Mouse (Mus musculus): ENCODE measurements around the gene Polrmt.
A peak's percentile ranks its signal among the peaks of the same experiment; 100 is the strongest.
"Not testable (repeated sequence)": the region's sequence is repeated elsewhere in the genome, so short reads cannot be mapped to it uniquely, and the experiment has no call there.

The Polrmt gene

DNA sequence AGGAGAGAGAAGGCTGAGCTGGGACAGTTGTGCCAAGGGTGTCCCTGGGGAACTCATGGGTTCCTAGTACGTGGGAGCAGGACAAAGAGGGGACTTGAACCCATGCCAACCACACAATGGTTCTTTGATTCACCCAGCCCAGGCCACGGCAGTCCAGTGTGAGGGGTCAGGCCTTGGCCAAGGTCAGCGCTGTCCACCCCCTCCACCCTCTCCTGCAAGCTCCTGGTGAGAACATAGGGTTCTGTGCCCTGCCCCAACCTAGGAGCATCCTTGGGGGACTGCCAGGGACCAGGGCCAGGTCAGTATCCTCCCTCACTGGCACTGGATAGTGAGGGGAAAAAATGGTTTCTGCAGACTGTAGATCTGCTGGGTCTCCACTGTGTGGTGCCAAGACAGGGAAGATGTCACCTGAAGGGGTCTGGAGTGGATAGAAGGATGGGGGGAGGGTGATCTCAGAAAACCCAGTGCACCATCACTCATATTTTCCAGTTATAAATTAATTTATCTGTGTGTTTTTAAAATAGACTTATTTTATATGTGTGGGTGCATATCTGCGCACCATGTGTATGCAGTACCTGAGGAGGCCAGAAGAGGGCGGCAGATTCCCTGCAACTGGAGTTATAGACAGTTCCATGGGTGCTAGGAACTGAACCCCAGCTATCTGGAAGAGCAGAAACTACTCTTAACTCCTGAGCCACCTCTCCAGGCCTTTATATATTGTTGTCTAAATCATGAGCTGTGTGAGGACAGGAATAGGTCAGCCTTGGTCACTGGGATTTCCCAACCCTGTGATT lies 28.3 kb upstream of the Polrmt start:
- no peak for DNase-seq (ENCODE audit: low spot score in 2 of 2)

DNA sequence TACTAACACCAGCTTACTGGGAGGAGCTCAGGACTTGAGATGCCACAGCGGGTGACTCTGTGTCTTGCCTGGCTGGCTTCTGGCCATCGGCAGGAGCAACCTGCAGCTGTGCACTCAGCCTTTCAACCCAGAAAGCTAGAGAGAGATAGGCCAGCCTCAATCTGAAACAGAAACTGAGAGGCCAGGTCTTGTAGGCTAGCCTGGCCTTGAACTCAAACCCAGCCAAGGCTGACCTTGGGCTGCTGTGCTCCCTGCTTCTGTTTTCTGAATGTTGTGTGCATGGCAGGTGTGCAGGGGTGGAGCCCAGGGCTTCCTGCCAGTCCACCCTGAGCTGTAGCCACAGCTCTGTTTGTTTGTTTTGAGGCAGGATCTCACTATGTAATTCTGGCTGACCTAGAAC lies 26.8 kb upstream of the Polrmt start:
- DNase-seq (ENCODE audit: low spot score in 2 of 2): no peak

DNA sequence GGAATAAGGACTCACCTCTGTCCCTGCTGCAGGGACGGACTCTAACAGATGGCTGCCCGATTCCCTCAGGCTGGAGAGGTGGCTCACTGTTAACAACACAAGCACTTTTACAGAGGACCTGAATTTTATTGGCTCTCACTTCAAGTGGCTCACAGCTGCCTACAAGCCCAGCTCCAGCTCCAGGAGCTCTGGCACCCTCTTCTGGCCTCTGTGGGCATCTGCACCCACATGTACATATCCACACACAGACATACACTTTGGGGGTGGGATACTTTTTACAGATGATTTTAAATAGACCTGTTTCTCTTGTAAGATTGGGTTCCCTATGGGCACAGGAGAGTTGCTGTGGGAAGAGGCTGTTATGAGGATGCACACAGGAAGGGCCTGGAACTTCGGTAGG lies 25.9 kb upstream of the Polrmt start:
- no peak for DNase-seq (ENCODE audit: low spot score in 2 of 2)

DNA sequence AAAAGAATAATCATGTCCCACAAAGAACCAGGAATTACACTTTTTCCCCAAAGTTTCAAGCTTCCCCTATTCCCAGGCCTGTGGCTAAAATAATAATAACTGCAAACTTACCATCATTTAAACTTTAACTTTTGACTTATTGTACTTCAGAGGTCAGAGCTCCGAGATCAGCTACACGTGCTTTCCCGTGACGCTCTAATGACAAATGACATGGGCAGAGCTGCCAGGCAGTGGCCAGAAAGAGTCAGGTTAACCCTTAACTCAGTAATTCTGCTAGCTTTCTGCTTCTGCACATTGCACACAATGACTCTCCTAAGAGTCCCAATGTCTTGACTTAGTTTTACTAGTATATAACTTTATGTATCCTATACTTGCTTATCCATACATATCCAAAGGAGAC lies 22.9 kb upstream of the Polrmt start:
- no peak for DNase-seq (ENCODE audit: low spot score in 2 of 2)

DNA sequence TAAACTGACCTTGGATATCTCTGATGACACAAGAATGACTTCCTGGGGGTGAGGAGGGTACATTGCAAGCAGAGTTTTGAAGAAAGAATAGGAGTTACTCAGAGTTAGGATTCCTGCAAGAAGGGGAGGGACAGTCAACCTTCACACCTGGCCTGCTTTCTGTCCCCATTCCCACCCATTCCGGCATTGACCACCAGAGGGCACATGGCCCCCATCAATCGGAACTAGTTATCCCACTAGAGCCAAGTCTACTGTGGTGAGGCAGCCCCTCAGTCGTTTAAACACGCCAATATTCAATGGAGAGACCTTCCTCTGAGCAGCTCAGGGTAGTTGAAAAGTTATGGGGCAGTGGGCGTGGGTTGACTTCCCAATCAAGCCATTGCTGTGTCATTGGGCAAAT lies 22.0 kb upstream of the Polrmt start:
- DNase-seq (ENCODE audit: low spot score in 2 of 2): peak; percentile 38 to 67

DNA sequence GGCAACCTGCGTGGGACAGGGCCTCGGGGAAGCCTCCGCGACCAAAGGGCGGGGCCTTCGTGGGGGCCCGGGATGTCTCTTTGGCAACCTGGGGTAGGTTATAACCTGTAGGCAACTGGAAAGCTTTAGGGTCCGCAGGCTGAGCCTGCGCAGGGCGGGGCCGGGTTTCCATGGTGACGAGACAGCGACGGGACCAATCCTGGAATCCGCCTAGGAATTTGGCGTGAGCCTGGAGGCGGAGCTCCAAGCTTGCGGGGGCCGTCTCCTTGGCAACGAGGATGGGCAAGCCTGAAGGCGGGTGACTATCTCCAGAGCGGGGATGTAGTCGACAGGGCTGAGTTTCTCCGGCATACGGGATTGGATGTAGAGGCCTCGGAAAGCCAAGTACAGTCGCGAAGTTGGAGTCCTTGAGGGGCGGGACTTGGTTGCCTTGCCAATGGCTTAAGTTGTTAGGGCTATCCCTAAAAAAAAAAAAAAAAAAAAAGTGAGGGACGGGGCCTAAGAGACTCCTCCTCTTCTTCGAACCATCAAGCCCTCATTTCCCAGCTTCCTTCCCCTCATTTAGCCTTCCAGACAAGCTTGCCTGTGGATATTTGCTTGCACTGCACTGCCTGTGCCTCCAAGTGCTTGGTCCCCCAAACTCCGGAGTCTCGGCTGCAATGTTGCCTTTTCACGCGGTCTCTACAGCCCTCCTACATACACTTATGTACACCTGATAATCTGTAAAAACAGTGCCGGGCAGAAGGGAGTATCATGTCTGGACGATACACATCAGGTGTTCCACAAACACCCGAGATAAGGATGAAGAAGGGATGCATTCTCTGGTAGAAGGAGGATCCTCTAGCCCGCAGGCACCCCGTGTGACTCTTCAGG lies 21.2 kb upstream of the Polrmt start:
- no peak for DNase-seq (ENCODE audit: low spot score in 2 of 2)

DNA sequence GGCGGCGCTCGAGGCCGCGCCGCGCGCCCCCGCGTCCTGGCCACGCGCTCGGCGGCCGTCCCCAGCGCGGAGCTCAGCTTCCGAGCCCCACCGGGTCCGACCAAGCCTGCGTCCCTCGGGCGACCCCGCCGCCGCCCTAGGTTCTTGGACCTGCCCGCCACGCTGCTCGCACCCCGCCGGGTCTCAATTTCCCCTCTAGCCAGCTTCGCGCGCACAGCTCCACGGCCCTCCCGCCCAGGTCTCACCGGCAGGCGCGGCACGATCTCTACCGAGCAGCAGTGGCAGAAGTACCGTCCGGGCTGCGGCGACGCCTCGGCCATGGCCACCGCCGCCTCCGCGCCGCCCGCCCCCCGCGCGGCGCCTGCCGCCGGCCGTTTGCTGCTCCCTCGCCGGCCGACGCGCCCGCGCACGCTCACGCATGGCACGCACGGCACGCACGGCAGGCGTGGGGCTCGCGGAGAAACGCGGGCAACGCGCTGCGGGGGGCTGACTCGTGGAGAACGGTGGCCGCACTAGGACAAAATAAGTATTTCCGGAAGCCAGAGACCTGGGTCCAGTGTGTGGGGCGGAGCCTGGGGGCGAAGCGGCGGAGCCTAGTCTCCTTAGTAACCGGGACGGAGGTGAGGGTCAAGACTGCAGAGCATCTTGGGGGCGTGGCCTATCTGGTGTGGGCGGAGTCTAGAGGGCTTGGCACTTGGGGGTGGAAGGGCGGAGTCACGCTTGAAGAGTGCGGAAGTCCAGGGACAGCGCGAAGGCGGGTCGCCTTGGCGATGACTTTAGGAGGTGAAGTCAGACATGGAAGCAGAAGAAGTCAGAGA lies 20.3 kb upstream of the Polrmt start, which contains the start of gene Rnf126:
Rnf126 (minus strand) TSS at position 445 of the 818 bp plus-strand sequence.
- DNase-seq (ENCODE audit: low spot score in 2 of 2): peak; percentile 99 to 100

DNA sequence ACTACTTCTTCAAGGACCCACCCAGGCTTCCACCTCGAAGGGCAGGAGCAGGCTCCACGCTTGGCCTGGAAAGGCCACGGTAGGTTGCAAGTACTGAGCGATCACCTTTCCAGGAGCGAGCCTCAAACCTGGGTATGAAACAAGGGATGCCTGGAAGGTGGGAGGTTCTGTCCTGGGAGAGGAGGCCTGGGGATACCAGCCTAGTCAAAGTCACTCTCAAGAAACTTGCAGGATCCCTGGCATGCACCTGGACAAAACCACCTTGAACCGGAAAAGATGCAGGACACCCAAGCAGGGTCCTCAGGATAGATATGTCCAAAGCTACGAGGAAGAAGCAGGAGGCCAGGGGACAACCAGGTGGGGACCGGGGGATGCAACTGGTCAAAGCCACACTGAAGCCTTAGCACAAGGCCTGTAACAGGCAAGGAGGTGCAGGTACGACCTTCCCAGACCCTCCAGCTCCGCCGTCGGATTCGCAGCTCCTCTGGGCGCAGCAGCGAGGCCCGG lies 19.7 kb upstream of the Polrmt start:
- no peak for DNase-seq (ENCODE audit: low spot score in 2 of 2)

DNA sequence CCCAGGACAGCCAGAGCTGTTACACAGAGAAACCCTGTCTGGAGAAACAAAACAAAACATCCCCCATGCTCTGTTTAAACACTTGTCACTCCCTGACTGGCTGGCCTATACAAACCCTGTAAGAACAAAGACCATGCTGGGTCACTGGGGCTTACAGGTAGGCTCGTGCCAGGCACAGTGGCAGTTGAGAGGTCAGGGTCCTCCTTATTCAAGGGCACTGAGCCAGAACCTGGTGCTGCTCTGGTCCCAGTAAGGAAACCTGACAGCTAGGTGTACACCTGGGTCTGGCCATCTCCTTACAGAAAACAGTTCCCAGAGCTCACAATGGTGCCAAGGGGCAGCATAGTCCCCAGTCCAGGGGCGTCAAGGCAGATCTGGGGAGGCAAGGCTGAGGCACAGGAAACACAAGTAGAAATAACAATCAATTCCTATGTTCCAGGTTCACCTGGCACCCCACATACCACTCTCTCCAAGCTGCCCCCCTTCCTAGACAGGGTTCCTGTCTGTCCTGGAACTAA lies 18.9 kb upstream of the Polrmt start:
- no peak for DNase-seq (ENCODE audit: low spot score in 2 of 2)

DNA sequence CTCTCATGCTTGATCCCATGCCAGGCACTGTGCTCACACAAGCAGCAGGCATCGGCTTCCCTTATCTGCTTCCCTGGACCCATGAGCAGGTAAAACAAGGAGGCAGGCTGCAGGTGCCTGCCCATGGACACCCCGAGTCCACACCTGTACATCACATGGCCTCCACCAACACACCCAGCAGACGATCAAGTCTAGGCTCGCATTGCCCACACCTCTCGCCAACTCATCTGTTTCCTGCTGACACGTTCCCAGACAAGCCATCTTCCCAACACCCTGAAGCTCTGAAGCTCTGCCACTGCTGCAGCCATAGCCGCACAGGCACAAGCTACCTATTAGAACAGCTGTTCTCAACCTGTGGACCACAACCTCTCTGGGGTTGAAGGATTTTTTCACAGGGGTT lies 17.9 kb upstream of the Polrmt start:
- DNase-seq (ENCODE audit: low spot score in 2 of 2): no peak

DNA sequence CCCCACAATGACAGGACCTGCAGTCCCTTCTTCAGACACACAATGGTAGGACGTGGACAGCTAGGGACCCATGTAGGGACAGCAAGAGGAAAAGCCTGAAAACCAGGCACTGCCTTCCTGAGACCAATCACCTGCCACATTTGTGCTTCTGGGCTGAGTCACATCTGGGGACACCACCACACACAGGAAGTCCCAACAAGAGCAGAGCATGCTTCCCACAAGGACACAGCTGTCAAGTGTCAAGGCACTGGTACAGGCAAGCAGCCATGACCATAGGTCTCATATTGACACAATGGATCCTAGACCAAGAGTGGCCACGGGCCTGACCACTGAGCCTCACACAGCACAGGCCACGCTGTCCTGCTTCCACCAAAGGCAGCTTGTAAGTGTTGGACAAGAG lies 16.5 kb upstream of the Polrmt start:
- DNase-seq (ENCODE audit: low spot score in 2 of 2): no peak

DNA sequence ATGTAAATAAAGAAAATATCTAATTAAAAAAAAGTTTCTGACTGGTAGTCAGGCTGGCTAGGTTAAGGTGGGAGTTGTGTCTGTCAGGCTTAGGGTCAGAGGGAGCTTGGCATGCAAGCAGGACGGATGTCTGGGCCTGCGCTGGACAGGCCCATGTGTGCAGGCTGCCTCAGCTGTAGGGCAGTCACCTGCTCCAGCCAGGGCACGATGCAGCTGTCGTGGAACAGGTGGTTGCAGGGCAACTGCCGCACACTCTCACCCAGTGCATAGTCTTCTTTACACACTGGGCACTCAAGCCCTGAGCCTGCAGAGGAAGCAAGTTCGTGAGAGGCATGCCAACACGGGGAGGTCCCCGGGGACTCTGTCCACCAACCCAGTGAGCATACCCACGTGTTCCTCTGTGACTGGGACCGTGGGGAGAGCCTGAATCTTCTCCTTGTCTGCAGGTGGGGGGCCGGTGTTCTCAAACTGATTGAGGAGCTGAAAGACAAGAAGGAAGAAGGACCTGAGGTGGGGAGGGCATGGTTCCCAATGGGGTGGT lies 14.3 kb upstream of the Polrmt start:
- DNase-seq (ENCODE audit: low spot score in 2 of 2): no peak

DNA sequence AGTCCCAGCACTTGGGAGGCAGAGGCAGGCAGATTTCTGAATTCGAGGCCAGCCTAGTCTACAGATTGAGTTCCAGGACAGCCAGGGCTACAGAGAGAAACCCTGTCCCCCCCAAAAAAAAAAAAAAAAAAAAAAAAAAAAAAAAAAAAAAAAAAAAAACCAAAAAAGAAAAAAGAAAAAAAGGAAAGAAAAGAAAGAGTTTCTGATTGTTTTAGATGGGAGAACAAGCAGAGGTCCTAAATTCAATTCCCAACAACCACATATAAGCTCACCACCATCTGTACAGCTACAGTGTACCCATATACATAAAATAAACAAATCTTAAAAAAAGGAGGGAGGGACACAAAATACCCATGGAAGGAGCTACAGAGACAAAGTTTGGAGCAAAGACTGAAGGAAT lies 13.3 kb upstream of the Polrmt start:
- not testable (repeated sequence) for DNase-seq (ENCODE audit: low spot score in 2 of 2)

DNA sequence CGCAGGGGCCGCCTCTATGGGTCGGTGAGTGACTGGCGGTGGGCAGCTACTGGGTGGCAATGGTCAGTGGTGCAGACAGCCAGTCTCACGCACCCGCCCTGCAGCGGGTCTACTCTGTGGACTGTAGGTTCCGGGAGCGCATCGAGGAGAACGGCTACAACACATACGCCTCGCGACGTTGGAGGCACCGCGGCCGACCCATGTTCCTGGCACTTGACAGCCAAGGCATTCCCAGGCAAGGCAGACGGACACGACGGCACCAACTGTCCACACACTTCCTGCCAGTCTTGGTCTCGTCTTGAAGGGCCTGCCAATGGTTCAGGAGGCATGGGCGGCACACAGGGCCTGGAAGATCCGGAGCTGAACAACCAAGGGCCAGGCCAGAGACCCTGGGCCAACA lies 10.3 kb upstream of the Polrmt start:
- DNase-seq (ENCODE audit: low spot score in 2 of 2): no peak

DNA sequence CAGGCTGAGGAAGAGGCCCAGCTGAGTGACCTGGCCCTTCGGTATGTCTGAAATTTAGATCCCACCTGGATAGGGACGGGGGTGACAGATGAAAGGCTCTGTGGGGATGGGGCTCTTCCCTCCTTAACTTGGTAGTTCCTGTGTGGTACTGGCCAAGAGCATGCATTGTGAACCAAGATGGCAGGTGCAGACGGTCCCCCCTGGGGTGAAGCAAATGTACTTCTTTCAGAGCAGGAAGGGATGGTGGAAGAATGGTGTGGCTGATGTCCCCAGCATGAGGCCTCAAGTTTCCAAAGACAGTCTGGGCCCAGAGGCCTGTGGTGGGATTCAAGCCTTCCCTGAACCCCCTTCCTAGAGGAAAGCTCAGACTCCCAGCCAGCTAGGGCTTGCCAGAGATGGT lies 9.5 kb upstream of the Polrmt start:
- no peak for DNase-seq (ENCODE audit: low spot score in 2 of 2)

DNA sequence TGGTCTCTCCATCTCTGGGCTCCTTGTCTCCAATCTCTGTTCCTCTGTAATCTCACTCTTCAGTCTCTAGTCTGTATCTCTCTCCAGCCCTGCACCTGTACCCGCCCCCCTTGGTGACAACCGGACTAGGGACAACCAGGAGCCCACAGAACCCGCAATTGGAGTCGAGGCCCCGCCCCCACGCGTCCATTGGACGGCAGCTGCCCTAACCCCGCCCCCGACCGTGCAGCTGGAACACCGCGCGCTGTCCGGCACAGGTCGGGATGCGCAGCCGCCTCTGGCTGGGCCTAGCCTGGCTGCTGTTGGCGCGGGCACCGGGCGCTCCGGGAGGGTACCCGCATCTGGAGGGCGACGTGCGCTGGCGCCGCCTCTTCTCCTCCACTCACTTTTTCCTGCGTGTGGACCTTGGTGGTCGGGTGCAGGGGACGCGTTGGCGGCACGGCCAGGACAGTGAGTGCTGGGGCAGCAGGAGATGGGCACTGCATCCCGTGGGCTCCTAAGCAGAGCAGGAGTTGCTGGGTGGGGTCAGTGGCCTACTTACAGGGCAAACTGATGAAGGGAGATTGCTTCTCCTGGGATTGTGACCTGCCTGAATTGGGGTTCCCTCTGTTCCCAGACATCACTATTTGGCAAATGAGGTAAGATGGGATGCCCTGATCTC lies 8.6 kb upstream of the Polrmt start, which contains the start of gene Fgf22:
Fgf22 (plus strand) TSS at position 221 of the 661 bp plus-strand sequence.
- no peak for DNase-seq (ENCODE audit: low spot score in 2 of 2)

DNA sequence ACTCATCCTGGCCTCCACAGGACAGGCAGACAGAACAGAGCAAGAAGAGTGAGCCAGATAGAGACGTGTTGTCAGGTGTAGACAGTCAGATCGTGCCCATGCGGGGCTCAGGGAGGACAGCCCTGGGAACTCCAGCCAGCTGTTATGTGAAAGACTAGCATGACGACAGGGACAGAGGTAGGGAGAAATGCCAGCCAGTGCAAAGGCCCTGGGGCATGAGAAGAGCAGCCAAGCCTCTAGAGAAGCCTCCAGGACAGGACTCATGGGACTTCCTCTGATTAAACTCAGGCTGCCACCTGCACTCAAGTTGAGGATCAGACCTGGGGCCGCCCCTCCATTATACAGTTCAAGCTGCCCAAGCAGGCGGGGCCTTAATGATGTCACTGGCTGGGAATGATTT lies 2.1 kb upstream of the Polrmt start:
- no peak for DNase-seq (ENCODE audit: low spot score in 2 of 2)

DNA sequence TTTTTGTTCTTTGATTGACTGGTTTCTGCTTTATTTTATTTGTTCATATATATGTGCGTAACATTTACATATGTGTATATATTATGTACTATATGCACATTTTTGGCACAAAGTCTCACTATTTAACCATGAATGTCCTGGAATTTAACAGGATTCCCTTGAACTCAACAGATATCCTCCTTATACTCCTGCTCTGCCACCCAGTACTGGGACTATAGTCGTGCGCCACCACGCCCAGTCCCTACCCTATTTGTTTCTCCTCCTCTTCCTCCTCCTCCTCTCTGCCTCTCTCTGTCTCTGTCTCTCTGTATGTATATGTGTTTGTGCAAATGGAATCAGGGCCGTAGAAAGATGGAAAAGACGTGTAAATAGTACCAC lies 382 bp upstream of the Polrmt start:
- DNase-seq (ENCODE audit: low spot score in 2 of 2): no peak

DNA sequence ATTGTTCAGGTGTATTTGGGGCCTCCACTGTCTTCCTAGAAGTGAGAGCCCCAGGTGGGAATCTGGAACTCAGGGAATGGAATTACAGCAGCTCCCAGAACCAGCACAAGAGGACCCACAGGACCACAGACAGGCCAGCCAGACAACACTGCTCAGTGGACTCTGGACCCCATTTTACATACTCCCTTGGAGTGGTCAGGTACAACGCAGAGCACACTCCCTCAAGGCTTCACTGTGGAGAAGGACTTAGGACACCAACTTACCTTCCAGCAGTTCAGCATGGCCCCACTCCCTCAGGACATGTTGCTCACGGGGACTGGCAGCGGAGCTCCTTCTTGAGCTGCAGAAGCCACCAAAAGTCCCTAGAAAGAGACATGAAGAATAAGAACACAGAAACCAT lies 970 bp downstream of the Polrmt start:
- DNase-seq (ENCODE audit: low spot score in 2 of 2): no peak

DNA sequence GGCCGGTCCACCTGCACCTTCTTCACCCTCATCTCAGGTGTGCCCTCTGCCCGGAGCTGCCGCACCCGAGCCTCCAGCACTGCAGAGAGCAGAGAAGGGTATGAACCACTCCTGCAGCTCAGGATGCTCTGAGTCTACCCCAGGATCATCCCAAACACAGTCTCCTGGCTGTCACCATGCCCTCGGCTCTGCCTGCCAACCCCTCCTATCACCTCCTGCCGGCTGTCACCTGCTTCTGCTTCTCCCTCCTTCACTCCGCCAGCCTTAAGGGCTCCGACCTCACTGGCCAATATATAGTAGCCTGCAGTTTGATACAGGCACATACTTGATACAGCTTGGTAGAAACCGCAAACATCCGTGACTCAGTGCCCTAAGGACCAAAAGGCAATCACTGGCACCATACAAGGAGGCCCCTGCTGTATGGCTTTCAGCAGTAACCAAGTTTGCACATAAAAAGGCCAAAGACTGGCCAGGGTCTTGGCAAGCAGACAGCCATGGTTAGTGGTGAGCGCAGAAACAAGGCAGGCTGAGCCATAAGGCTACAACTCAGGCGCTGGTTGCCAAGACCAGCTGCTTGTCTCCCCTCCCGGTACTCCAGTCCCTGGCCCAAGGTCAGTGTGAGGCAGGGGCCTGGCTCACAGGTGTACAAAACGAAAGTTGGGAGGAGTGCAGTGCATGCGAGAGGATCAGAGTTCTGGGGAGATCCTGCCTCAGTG lies 2.6 kb downstream of the Polrmt start:
- no peak for DNase-seq (ENCODE audit: low spot score in 2 of 2)
